Mouse (Mus musculus) megakaryocyte, adult 5-6 weeks (primary cell): Measurements from ENCODE around the gene Trpd52l3. TPM values are rescaled to one million over a fixed set of nuclear protein-coding genes. Genes with fewer than 3 reads are reported as not detected.
A peak's percentile ranks its signal among the peaks of the same experiment; 100 is the strongest.
"Not testable (repeated sequence)": the region's sequence is repeated elsewhere in the genome, so short reads cannot be mapped to it uniquely, and the experiment has no call there.

Experiments
- ATAC-seq: 2 replicates; pipeline ENCODE4 v1.8.0; 2016; ENCODE audit warnings: mild to moderate bottlenecking, inconsistent platforms; ENCODE audit not compliant: poor library complexity, severe bottlenecking
- total RNA-seq, 2 experiments: library from RNA; stranded (forward) in 1 of 2; stranded (reverse) in 1 of 2; fragments of 153-499, 151-499 nt in 1 of 2; fragments of 221-1000, 200-1000 nt in 1 of 2; gene quantifications; 2 replicates each; pipeline versions ENCODE4 v1.2.3 to v1.2.4; 2015 to 2017

Gene Trpd52l3
- total RNA-seq (2015): not detected in 2 replicates
- not detected in 2 replicates for total RNA-seq (2017)

DNA sequence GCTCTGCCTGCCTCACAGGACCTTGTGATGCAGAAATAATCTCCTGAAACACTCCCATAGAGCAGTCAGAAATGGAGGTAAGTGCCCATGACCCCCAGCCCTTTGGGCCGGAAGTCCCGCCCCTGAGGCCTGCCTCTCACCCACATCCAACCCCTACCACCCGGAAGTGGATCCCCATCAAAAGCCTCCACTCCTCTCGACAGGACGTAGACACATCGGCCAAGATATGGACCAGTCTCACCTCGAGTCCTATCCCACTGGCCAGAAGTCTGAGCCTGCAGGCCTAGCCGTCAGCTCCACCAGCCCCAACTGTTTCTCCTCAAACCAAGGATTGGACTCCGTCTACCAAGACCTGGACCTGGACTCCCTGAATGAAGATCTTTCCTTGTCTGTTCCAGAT lies at the start of gene Trpd52l3:
Gene Trpd52l3, plus strand, starts transcription at position 170 of the 400 bp plus-strand sequence.
- ATAC-seq: no peak

DNA sequence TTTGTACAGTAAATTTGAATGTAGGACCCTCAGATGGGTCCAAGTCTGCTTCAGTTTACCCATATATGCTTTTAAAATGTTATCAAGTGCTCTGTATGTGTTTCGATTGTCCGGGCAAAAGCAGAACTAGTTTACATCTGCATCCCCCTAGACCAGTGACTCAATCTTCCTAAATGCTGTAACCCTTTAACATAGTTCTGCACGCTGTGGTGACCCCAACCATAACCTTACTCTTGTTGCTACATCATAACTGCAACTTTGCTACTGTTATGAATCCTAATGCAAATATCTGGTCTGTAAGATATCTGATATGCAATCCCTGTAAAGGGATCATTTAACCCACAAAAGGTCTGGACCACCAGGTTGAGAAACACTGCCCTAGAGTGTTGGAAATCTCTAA lies 49.8 kb upstream of the Trpd52l3 start:
- no peak; the same call in 1 of the 2 replicates for ATAC-seq

DNA sequence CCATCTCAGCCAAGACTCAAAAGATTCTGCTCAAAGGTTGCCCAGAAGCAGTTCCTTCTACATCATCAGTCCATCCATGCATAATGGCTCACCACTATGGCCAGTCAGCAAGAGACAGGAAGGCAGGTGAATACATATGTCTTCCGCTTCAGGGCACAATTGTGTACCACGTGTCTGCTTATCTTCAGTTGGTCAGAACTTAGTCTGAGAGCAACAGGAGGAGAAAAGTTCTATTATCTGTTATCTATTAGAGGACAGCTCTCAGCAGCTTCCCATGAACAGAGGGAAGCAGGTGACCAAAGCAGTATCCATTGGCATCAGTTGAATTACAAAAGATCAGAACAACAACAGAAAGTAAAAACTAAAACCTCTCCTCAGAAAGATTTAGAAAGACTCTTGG lies 48.1 kb upstream of the Trpd52l3 start:
- no peak for ATAC-seq

DNA sequence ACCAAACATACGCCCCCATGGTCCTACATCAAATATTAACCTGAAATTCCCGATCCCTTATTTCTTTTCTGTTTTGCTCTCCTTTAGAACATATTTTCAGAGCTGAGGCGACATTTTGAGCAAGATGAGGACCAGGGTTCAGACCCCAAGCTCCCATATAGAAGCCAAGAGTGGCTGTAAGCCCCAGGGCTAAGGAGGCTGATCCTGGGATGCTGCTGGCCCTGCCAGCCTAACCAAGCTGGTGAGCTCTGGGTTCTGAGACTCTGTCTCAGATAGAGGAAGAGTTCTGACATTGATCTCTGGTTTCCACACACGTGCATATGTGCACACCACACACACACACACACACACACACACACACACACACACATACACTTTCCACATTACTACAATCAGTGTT lies 42.7 kb upstream of the Trpd52l3 start:
- no peak for ATAC-seq

DNA sequence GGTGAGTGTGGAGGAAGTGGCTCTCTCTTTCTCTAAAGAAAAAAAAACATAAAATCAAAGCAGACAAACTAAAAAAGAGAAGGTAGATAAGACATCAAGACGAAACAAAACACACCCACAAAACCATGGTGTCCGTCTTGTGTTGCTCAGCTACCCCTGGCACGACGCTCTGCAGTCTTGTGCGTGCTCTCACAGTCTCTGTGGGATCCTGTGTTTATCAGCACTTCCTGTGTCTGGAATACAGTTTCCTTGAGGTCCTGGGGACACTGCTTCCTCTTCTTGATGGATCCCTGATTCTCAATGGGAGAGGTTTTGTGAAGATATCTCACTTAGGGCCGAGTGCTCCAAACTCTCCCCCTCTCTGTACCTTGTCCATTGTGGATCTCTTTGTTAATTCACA lies 41.7 kb upstream of the Trpd52l3 start:
- ATAC-seq: no peak

DNA sequence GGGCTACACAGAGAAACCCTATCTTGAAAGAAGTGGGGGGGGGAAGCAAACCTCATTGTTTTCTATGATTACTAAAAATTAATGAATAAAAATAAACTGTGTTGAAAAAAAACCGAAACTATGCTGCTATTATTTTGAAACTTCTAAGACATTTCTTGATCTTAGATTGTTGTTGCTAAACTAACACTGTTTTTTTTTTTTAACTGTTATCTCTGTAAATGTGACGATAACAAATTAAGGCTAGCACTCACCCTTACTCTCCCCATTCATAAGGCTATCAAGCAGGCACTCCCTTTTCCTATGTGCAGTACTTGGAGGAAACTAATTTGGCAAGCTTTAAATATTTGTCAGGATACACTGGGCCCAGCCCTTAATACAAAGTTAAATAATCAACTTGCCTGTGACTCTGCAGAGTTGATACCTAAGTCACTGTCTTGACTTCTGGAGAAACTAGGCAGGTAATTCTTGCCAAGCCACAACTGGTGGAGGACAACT lies 39.9 kb upstream of the Trpd52l3 start:
- ATAC-seq: no peak

DNA sequence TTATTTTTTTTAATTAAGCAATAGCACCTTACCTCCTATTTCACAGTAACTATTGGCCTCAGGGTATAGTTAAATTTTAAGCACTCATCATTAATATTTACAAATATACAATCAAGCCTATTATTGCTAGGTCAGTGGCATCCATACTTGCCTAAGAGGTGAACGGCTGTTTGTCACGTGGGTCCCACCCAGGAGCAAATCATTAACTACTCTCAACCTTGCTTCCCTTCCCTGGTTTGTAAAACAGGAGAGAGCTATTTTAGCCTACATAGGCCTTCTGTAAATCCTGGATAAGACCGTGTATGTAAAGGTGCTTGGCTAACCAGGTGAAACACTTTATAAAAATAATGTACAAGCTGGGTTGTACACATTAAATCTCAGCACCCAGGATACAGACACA lies 35.6 kb upstream of the Trpd52l3 start:
- no peak for ATAC-seq

DNA sequence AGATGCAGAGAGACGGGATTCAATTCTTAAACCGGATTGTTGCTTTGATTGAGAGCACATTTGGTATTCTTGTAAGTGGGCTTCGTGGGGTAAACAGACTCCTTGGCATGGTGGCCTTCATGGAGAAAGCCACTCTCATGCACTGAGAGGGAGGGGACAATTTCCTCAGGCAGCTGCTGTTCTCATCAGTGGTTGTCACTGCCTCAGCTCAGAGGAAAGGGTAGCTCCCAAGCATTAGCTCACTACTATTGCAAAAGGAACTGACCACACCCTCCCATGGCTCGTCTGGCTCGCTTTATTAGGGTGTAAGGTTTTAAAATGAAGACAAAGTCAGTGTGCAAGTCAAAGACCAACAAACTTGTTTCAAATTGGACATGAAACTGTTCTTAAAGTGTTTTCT lies 30.2 kb upstream of the Trpd52l3 start:
- ATAC-seq: no peak

DNA sequence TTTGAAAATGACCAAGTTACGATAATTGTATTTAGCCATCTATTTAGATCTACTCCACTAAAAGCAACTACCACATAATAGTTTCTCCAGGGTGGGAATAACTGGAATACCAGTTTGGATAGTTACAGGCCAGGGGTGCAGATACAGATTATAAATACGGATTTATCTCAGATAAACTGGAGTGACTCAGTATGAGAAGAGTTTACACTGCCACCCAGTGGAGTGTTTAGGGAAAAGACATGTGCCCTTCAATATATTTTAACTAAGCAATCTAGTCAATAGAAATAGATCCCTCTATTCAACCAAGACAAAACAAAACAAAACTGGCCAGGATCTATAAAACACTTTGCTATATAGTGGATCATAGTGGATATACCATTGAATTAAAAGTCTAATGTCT lies 24.7 kb upstream of the Trpd52l3 start:
- ATAC-seq: peak; percentile 30; the same call in 1 of the 2 replicates

DNA sequence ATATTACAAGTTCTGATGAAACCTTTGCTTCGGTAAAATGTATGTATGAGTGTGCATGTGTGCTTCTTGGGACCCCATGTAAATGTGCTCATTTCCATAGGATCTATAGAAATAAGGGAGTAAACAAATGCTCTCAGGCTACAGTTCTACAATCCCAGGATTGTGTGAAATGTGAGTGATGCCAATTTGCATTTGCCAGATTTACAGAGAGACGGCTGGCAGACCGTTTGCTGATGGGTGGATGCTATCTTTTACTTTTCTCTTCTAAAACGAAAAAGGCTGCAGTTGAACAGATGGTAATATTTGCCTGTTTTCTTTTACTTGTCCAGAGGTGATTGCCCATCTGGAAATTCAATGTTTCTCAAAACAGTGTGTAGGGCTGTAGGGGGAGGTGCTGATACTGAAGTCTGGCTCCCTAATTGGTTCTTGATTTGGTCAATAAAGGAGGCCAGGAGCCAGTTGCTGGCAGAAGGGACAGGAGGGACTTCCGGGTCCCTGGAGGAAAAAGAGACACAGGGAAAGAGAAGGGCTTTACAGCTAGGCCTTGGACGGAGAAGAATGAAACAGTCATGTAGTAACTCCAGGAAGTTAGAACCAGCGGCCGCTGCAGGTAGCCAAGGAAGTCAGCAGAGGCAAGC lies 24.0 kb upstream of the Trpd52l3 start:
- no peak for ATAC-seq

DNA sequence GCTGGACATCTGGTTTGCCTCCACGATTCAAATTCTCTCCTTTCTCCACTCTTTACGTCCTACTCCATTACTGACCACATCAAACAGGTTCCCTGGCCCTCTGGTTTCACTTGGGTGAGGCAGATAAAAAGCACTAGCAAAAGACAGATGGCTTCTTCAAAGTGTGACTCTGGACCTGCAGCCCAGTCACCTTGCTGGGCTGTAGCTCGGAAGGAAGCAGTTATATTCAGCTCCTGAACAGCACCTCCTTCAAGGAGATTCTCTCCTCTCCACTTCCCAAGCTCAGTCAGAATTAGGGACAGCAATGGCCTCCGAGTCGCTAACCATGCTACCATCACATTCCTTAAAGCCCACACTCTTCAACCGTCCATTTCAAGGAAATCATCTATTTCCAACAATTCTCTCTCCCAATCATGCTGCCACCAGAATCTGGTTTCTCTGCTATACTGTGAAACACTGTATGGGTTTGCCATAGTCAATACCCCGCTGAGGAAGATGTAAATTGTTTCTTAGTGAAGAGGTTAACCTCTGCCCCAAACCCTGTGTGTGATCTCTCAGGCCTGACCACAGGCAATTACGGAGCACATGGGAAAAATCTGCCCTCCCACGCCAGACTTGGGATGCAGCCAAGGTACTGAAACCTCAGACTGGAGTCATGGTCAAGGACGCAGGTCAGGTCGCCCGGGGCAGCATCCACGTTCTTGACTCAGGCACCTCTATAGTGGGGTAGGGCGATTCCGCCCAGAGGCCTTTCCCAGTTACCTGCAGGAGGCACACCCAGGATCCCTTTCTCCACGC lies 19.2 kb upstream of the Trpd52l3 start:
- no peak for ATAC-seq

DNA sequence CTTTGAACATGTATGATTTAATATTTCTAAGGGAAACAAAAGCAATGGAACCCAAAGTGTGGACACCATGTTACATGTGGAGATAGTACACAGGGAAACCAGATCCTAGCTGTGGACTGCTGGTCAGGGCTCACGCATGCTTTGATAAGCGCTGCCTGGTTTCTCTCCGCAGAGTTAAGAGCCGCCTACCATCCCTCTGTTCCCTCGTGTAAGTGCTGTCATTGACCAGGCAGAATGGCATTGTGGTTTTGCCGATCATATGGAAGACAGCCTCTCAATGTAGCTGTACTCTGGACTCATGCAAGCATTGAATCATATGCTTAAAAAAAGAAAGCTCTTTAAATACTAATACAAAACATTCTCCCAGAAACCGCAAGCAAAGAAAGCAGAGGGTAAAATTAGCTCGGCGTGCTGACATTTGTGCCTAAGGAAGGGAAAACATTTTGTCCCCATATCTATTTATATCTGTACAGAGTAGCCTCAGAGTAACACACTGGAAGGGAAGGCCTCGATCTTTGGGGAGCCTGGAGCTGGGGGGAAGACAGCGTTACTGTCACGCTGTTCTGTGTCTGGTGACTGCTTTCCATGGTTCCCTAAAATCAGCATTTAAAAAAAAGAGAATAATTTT lies 17.0 kb upstream of the Trpd52l3 start:
- no peak for ATAC-seq

DNA sequence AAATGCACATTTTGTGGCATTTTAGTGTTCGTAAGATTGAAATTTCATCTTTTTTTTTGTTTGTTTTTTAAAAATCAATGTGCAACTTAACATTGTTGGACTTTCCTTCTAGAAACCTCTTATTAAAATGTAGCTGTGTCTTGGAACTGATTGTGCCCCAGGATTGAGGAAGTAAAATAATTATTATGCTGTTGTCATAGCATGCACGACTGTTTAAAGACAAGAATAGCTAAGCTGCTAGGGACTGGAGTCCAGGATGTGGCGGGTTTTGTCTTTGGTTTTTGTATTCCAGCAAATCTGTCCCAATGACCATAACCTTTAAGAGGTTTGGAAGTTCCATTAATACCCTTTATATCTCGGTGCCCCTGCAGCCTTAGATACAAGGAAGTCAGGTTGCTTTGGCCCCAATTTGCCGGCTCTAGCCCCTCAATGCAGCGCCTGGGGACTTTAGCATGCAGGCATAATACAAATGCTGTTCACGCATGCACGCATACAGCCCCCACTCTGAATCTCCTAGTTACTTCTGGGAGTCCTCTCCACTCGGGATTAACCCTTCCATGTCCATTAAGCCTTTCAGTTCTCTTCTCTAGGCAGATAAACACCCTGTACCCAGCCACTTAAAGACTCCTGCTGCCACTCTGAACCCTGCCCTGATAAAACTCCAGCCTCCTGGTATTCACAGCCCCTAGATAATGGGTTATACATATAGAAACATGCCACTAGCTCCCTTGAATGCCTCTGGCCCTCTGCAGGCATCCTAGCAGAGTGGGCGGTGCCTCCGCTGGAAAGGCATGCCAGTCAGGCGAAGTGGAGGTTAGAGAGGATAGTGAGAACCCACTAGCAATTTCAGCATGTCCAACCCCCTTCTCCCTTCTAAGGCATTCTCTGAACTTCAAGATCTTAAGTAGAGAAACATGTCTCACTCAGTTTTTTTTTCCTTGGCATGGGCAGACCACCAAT lies 2.9 kb upstream of the Trpd52l3 start:
- no peak for ATAC-seq

DNA sequence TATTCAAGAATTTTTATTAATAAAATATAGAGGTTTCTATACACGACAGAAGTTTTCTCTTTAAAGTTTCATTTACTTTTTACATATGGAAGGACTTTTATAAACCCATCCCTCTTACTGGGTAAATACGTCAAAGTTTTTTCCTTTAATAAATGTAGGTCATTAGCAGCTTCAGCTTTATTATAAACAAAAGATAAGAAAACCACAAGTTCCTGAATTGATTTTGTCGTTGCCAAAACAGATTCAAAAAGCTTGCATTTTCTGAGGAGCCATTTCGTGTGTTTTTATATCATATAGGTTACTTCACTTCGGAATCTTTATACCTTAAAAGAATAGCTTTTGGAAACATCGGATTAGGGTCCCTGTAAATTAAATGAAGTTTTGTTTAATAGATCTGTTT lies 2.0 kb upstream of the Trpd52l3 start:
- no peak for ATAC-seq

DNA sequence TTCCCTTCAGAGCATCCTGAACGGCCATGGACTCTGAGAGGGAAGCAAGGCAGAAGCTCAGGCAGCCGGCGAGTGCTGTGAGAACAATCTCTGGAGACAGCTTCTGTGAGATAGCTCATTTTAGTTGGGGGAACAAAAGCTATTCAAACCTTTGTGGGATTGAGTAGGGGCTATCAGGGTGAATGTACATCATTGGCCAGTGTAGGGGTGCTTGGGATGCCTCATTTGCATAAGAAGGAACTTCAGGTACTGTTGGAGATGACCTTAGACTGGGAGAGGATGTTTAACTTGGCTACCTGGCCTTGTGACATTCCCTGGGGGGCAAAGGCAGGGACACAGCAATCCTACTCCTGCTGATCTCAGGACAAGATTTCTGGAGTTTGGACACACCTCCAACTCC lies 2.8 kb downstream of the Trpd52l3 start:
- ATAC-seq: no peak

DNA sequence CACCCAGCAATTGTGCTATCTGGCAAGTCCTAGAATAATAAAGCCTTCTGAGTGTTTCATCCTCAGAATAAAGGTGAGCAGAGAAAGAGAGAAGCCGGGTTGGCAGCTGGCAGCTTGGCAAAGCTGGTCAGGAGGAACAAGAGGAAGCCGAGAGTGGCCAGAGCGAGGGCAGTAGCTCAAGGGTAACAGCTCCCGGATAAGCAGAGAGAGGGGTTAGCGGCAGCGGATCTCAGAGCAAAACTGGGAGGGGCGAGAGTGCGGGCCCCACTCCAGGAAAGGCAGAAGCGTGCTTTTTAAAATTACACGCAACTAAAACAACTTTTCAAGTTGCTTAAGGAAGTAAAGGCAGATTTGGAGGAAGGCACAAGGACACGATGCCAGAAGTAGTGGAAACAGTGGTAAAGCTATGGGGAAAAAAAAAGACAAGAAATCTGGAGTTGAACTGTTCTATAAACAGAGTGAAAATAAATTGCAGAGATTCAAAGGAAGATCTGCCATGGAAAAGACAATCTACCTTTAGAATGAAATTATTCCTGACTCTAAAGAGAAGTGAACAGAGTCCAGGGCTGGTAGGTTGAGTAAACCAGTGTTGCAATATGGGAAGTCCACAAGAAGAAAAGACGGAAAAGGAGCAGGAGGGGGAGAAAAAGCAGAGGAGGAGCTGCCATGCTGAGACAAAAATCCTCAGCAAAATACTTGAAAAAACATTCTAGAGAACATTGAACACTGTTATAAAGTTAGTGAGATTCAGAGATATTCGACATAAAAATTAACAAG lies 7.1 kb downstream of the Trpd52l3 start:
- peak; percentile 76 for ATAC-seq

DNA sequence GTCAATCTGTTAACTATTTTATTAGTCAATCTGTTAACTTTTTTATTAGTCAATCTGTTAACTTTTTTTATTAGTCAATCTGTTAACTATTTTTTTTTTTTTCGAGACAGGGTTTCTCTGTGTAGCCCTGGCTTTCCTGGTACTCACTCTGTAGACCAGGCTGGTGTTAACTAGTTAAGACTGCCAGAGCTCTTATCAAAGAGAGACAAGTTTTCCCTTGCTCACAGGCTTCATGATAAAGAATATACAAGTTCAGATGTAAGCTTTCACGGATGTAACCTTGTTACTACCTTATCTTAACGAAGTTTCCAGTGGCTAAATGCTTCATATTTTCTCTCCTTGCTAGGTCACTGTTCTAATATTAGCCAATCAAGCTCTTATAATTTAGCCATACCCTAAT lies 10.7 kb downstream of the Trpd52l3 start:
- ATAC-seq: no peak

DNA sequence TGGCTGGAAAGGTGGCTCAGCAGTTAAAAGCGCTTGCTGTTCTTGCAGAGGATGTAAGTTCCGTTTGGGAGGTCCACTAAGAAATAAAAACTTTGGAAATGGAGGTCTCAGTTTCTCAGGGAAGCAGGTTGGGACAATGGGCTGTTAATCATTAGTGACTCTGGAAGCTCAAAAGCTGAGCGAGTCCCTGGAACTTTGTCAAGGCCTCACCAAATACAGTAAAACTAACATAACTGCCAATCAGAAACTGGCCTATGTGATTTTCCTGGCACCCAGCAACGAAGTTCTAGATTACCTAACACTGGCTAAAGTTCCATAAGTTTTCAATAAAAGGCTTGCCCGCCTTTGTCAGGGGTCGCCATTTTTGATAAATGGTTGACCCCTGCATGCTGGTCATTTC lies 12.6 kb downstream of the Trpd52l3 start:
- ATAC-seq: no peak

DNA sequence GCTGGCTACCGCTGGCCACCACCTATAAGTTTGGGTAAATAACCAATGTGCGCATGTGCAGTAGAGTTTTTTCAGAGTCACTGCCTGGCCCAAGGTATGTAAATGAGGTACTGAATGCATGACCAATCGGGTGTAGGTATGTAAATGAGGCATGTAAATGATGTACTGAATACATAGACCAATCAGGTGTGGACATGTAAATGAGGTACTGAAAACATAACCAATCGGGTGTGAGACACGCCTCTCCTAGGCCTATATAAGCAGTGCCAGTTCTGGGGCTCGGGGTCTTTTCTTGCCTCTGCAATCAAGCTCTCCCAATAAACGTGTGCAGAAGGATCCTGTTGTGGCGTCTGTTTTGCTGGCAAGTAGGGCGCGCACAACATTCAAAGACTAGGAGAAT lies 19.8 kb downstream of the Trpd52l3 start:
- not testable (repeated sequence) for ATAC-seq
